Mouse (Mus musculus): ENCODE measurements at regions not wholly inside any gene's neighbourhood (a gene's known extent, or its start where the extent isn't known, plus 50 kb on each side); places are given as distances from the start of the nearest gene placed in this dataset.

GRCm38 (mm10) chr5:17006807-17007522, 215.4 kb downstream of the Gm28710 start:
- WGBS = 72% methylated on average over 3 of the region's 3 CpGs

GRCm38 (mm10) chr5:17021636-17022035, 230.0 kb downstream of the Gm28710 start:
- Histone ChIP-seq H3K27ac (ENCODE audit: insufficient read depth, low read depth, low read length) (no peak overlapping the region), H3K4me1 (ENCODE audit: control insufficient read depth, insufficient read depth, low read length) (no peaks in the 10 kb centered on the region), H3K4me3 (ENCODE audit: insufficient read depth, low read depth, low read length) (no peak overlapping the region)
- TF ChIP-seq CTCF (IDR thresholded peaks at IDR 0.05; ENCODE audit: insufficient read depth, low read depth, low read length) (no peak), POLR2A (IDR thresholded peaks at IDR 0.05; ENCODE audit: insufficient read depth, low read depth, low read length) (no peak)

More at GRCm38 (mm10) chr5:17006807-17007522, 215.4 kb downstream of the Gm28710 start:
- Histone ChIP-seq H3K4me1 (ENCODE audit: control insufficient read depth, insufficient read depth, low read length) (no peaks in the 10 kb centered on the region), H3K4me3 (ENCODE audit: insufficient read depth, low read depth, low read length) (no peak overlapping the region), H3K27ac (ENCODE audit: insufficient read depth, low read depth, low read length) (no peak overlapping the region)
- TF ChIP-seq POLR2A (IDR thresholded peaks at IDR 0.05; ENCODE audit: insufficient read depth, low read depth, low read length) (no peak), CTCF (IDR thresholded peaks at IDR 0.05; ENCODE audit: insufficient read depth, low read depth, low read length) (no peak)

- TF ChIP-seq CTCF (IDR thresholded peaks at IDR 0.05; ENCODE audit: insufficient read depth, low read depth, low read length) (no peak), POLR2A (IDR thresholded peaks at IDR 0.05; ENCODE audit: insufficient read depth, low read depth, low read length) (no peak)
- WGBS = 46% methylated on average over 2 of the region's 2 CpGs
- Histone ChIP-seq H3K4me1 (ENCODE audit: control insufficient read depth, insufficient read depth, low read length) (peaks cover 3% of the 10 kb centered on the region; the same call in 1 of the 2 replicates), H3K27ac (ENCODE audit: insufficient read depth, low read depth, low read length) (no peak overlapping the region), H3K4me3 (ENCODE audit: insufficient read depth, low read depth, low read length) (no peak overlapping the region)
Observed at GRCm38 (mm10) chr5:17053935-17054334, 262.3 kb downstream of the Gm28710 start.

GRCm38 (mm10) chr5:17064565-17064964, 273.0 kb downstream of the Gm28710 start:
- no peak overlapping the region for H3K27ac ChIP-seq (ENCODE audit: insufficient read depth, low read depth, low read length)
- TF ChIP-seq POLR2A (IDR thresholded peaks at IDR 0.05; ENCODE audit: insufficient read depth, low read depth, low read length) = no peak
- no peak for TF ChIP-seq CTCF (IDR thresholded peaks at IDR 0.05; ENCODE audit: insufficient read depth, low read depth, low read length)
- 96% methylated on average over 8 of the region's 8 CpGs for WGBS
- H3K4me1 ChIP-seq (ENCODE audit: control insufficient read depth, insufficient read depth, low read length) = no peaks in the 10 kb centered on the region
- no peak overlapping the region for H3K4me3 ChIP-seq (ENCODE audit: insufficient read depth, low read depth, low read length)

- no peak for TF ChIP-seq CTCF (IDR thresholded peaks at IDR 0.05; ENCODE audit: insufficient read depth, low read depth, low read length)
- TF ChIP-seq POLR2A (IDR thresholded peaks at IDR 0.05; ENCODE audit: insufficient read depth, low read depth, low read length) = no peak
- Histone ChIP-seq H3K27ac (ENCODE audit: insufficient read depth, low read depth, low read length) (no peak overlapping the region), H3K4me3 (ENCODE audit: insufficient read depth, low read depth, low read length) (no peak overlapping the region), H3K4me1 (ENCODE audit: control insufficient read depth, insufficient read depth, low read length) (no peaks in the 10 kb centered on the region)
- WGBS = 36% methylated on average over 1 of the region's 1 CpGs
Observed at GRCm38 (mm10) chr5:17080405-17080804, 288.8 kb downstream of the Gm28710 start.

GRCm38 (mm10) chr5:17111556-17111955, 261.4 kb upstream of the Speer4f2 start:
- no peak overlapping the region for H3K27ac ChIP-seq (ENCODE audit: insufficient read depth, low read depth, low read length)
- H3K4me3 ChIP-seq (ENCODE audit: insufficient read depth, low read depth, low read length) = no peak overlapping the region
- TF ChIP-seq CTCF (IDR thresholded peaks at IDR 0.05; ENCODE audit: insufficient read depth, low read depth, low read length) (no peak), POLR2A (IDR thresholded peaks at IDR 0.05; ENCODE audit: insufficient read depth, low read depth, low read length) (no peak)
- no peaks in the 10 kb centered on the region for H3K4me1 ChIP-seq (ENCODE audit: control insufficient read depth, insufficient read depth, low read length)
- WGBS = 88% methylated on average over 1 of the region's 1 CpGs

GRCm38 (mm10) chr5:17112026-17112425, 261.0 kb upstream of the Speer4f2 start:
- H3K27ac ChIP-seq (ENCODE audit: insufficient read depth, low read depth, low read length) = no peak overlapping the region
- TF ChIP-seq POLR2A (IDR thresholded peaks at IDR 0.05; ENCODE audit: insufficient read depth, low read depth, low read length) (no peak), CTCF (IDR thresholded peaks at IDR 0.05; ENCODE audit: insufficient read depth, low read depth, low read length) (no peak)
- no peak overlapping the region for H3K4me3 ChIP-seq (ENCODE audit: insufficient read depth, low read depth, low read length)
- 43% methylated on average over 2 of the region's 2 CpGs for WGBS
- no peaks in the 10 kb centered on the region for H3K4me1 ChIP-seq (ENCODE audit: control insufficient read depth, insufficient read depth, low read length)

GRCm38 (mm10) chr5:17115035-17115434, 257.9 kb upstream of the Speer4f2 start:
- WGBS = 80% methylated on average over 3 of the region's 3 CpGs
- TF ChIP-seq POLR2A (IDR thresholded peaks at IDR 0.05; ENCODE audit: insufficient read depth, low read depth, low read length) = no peak
- no peak for TF ChIP-seq CTCF (IDR thresholded peaks at IDR 0.05; ENCODE audit: insufficient read depth, low read depth, low read length)
- Histone ChIP-seq H3K4me1 (ENCODE audit: control insufficient read depth, insufficient read depth, low read length) (no peaks in the 10 kb centered on the region), H3K27ac (ENCODE audit: insufficient read depth, low read depth, low read length) (no peak overlapping the region), H3K4me3 (ENCODE audit: insufficient read depth, low read depth, low read length) (no peak overlapping the region)

- Histone ChIP-seq H3K4me1 (ENCODE audit: control insufficient read depth, insufficient read depth, low read length) (no peaks in the 10 kb centered on the region), H3K4me3 (ENCODE audit: insufficient read depth, low read depth, low read length) (no peak overlapping the region), H3K27ac (ENCODE audit: insufficient read depth, low read depth, low read length) (no peak overlapping the region)
- no peak for TF ChIP-seq POLR2A (IDR thresholded peaks at IDR 0.05; ENCODE audit: insufficient read depth, low read depth, low read length)
- TF ChIP-seq CTCF (IDR thresholded peaks at IDR 0.05; ENCODE audit: insufficient read depth, low read depth, low read length) = no peak
- WGBS = 67% methylated on average over 3 of the region's 3 CpGs
Observed at GRCm38 (mm10) chr5:17116072-17116471, 256.9 kb upstream of the Speer4f2 start.
